Mouse (Mus musculus) kidney, adult 2 months (tissue): ENCODE results near the gene St8sia1.

Source experiments
- CTCF ChIP-seq: fragments of 200-500 bp; conservative IDR thresholded peaks from 2 replicates; pipeline ENCODE4 v1.5.1; 2011; ENCODE audit warnings: low read depth, mild to moderate bottlenecking, control low read depth, low read length, moderate library complexity, mixed read lengths; ENCODE audit not compliant: insufficient read depth, insufficient read length
- POLR2A ChIP-seq: fragments of 200-500 bp; IDR thresholded peaks from one replicate; pipeline ENCODE4 v1.6.1; 2011; ENCODE audit warnings: low read depth, low read length, control low read depth

- TF ChIP-seq CTCF (no peak), POLR2A (no peak)
Measured at GRCm38 (mm10) chr6:142920901-142921300, 43.4 kb downstream of the St8sia1 start.
